Comparison of ENCODE assay signal across 30 mouse cellular contexts in genomic region chr6:12454876-12455485, GRCm38 (mm10).
DNase-seq lines count a peak whose midpoint lies in the region; ATAC-seq and TF ChIP-seq lines count a peak whose summit lies in the region.
"Had no signal": no experiment of that assay in that cellular context is flagged by ENCODE, and none has a peak within 500 bp of the region (broad histone marks: within the 10 kb centered on the region; RNA-seq: fewer than 3 reads in every experiment).

No protein-coding gene starts in this region.

- TF ChIP-seq CTCF in C2C12 (IDR thresholded peaks at IDR 0.05; ENCODE audit: control insufficient read depth, insufficient read depth, insufficient read length): no peak

- H3K79me3 ChIP-seq in C2C12 (ENCODE audit: low read depth): no peaks in the 10 kb centered on the region

- H3ac ChIP-seq in C2C12 (ENCODE audit: control insufficient read depth, insufficient read length, low read depth): no peak overlapping the region

- H3K79me2 ChIP-seq in C2C12 (ENCODE audit: control insufficient read depth, insufficient read depth): no peaks in the 10 kb centered on the region

- ATAC-seq in granulocyte monocyte progenitor cell, adult 5-6 weeks (replicated peaks; ENCODE audit: poor library complexity, severe bottlenecking): peak; percentile 66
- ATAC-seq: activated CD4-positive, CD25-positive, alpha-beta regulatory T cell, adult 4 months; forebrain, embryonic 13.5 days; forebrain, postnatal 0 days; hindbrain, embryonic 16.5 days; intestine, embryonic 15.5 days had no signal

- no peaks in the 10 kb centered on the region for H3K36me3 ChIP-seq in C2C12 (ENCODE audit: control insufficient read depth, insufficient read depth)
- H3K36me3 ChIP-seq: embryonic facial prominence, embryonic 10.5 days; embryonic facial prominence, embryonic 13.5 days; forebrain, embryonic 10.5 days; G1E; hindbrain, embryonic 13.5 days; intestine, embryonic 15.5 days had no signal

- no peak overlapping the region for H3K4me3 ChIP-seq in C2C12 (ENCODE audit: insufficient read depth, poor library complexity, severe bottlenecking)
- H3K4me3 ChIP-seq: embryonic facial prominence, embryonic 10.5 days; embryonic facial prominence, embryonic 13.5 days; erythroblast, embryonic 14.5 days; forebrain, embryonic 10.5 days; forebrain, embryonic 13.5 days; gastrocnemius, adult 2 months; heart, adult 2 months; hindbrain, embryonic 13.5 days; intestine, embryonic 15.5 days had no signal

- DNase-seq in 3134 (ENCODE audit: extremely low read depth, insufficient read length, low spot score): peak; percentile 66
- peak; percentile 26 for DNase-seq in adipocyte (ENCODE audit: low spot score)
- no peak for DNase-seq in spleen, postnatal 14 days (ENCODE audit: low spot score in 2 of 2)
- no peak for DNase-seq in kidney, postnatal 4 days
- no peak for DNase-seq in left cerebral cortex, adult 11 months (ENCODE audit: low spot score)
- DNase-seq in gastrocnemius, postnatal 25 days: no peak
- DNase-seq: adrenal gland, postnatal 10 days; adrenal gland, postnatal 36 days; cerebellum, adult 18-20 months; cerebellum, adult 9-11 months; cerebellum, postnatal 25 days; embryo, embryonic 11 days; forebrain, postnatal 0 days; gastrocnemius, adult 2 months; gastrocnemius, postnatal 14 days; heart, adult 2 months; kidney, adult 11 months had no signal

- H3K27me3 ChIP-seq in C2C12 (ENCODE audit: control insufficient read depth, insufficient read depth, insufficient read length): no peaks in the 10 kb centered on the region
- H3K27me3 ChIP-seq: CH12.LX; embryonic facial prominence, embryonic 13.5 days; forebrain, embryonic 13.5 days; hindbrain, embryonic 13.5 days; intestine, embryonic 15.5 days had no signal

TF ChIP-seq in C2C12, 6 proteins besides CTCF, POLR2A, EP300 and RAD21:
- TF ChIP-seq USF1 (IDR thresholded peaks at IDR 0.05; ENCODE audit: low read depth): no peak
- peak; percentile 66 for TF ChIP-seq CEBPB (IDR thresholded peaks at IDR 0.05; ENCODE audit: low read depth)
TF ChIP-seq in C2C12: peak in this region for 1.

Comparison
In these comparisons a context has a peak if more than half of its experiments do, and no peak if none do; other contexts are left out.
1. DNase-seq: peak in 3134 (single experiment) and adipocyte (single experiment); none in spleen, postnatal 14 days (0 of 2), kidney, postnatal 4 days (0 of 2), left cerebral cortex, adult 11 months (single experiment) and gastrocnemius, postnatal 25 days (single experiment).